Mouse (Mus musculus) kidney, adult 2 months (tissue): ENCODE measurements around the gene Omd. TPM values are rescaled to one million over a fixed set of nuclear protein-coding genes. Genes with fewer than 3 reads are reported as not detected.

Experiments used
- DNase-seq: peaks from one replicate; pipeline ENCODE4 v3.0.0; 2021
- H3K27ac ChIP-seq: fragments of 200-500 bp; 2 replicates; pipeline ENCODE4 v1.5.1; 2012; ENCODE audit warnings: low read depth, low read length, control low read depth, inconsistent platforms; ENCODE audit not compliant: insufficient read depth
- H3K27me3 ChIP-seq: fragments of 200-500 bp; replicated peaks from 2 replicates; pipeline ENCODE4 v1.6.1; 2012; ENCODE audit warnings: mild to moderate bottlenecking, moderate library complexity, low read length, inconsistent platforms; ENCODE audit not compliant: control insufficient read depth, insufficient read depth
- H3K36me3 ChIP-seq: fragments of 200-500 bp; 2 replicates; pipeline ENCODE4 v1.6.1; 2012; ENCODE audit warnings: mild to moderate bottlenecking, moderate library complexity, low read length, inconsistent platforms; ENCODE audit not compliant: control insufficient read depth, insufficient read depth
- H3K4me1 ChIP-seq: fragments of 200-500 bp; 2 replicates; pipeline ENCODE4 v1.6.1; 2011; ENCODE audit warnings: low read length; ENCODE audit not compliant: control insufficient read depth, insufficient read depth
- H3K4me3 ChIP-seq: fragments of 200-500 bp; 2 replicates; pipeline ENCODE4 v1.5.1; 2011; ENCODE audit warnings: mild to moderate bottlenecking, low read depth, low read length, control low read depth; ENCODE audit not compliant: insufficient read depth
- CTCF ChIP-seq: fragments of 200-500 bp; conservative IDR thresholded peaks from 2 replicates; pipeline ENCODE4 v1.5.1; 2011; ENCODE audit warnings: low read depth, mild to moderate bottlenecking, control low read depth, low read length, moderate library complexity, mixed read lengths; ENCODE audit not compliant: insufficient read depth, insufficient read length
- POLR2A ChIP-seq: fragments of 200-500 bp; IDR thresholded peaks from one replicate; pipeline ENCODE4 v1.6.1; 2011; ENCODE audit warnings: low read depth, low read length, control low read depth
- WGBS: fragments of 180-500 bp; shearing (Covaris S2); methylation state at CpG from one replicate; pipeline ENCODE4 v1.1.7; 2018; 5-methylcytosine and 5-hydroxymethylcytosine counted together
- polyA plus RNA-seq: library from polyadenylated mRNA; depleted of rRNA; stranded (reverse); fragments of >200 nt; gene quantifications from 2 replicates; pipeline ENCODE4 v1.2.3, GENCODE M21; 2012

Gene Omd
- polyA plus RNA-seq, 1 experiment = 0.70 TPM

GRCm38 (mm10) chr13:49549616-49550015, 32.6 kb upstream of the Omd start:
- no peaks in the 10 kb centered on the region for H3K36me3 ChIP-seq
- H3K27me3 ChIP-seq = no peaks in the 10 kb centered on the region
- no peak overlapping the region for H3K4me3 ChIP-seq
- no peak for DNase-seq
- TF ChIP-seq POLR2A (no peak), CTCF (no peak)
- WGBS = 93% methylated on average over 3 of the region's 3 CpGs
- H3K27ac ChIP-seq = no peak overlapping the region
- H3K4me1 ChIP-seq = no peaks in the 10 kb centered on the region

- 93% methylated on average over 5 of the region's 5 CpGs for WGBS
Measured at GRCm38 (mm10) chr13:49554519-49554918, 27.7 kb upstream of the Omd start.

GRCm38 (mm10) chr13:49556203-49556602, 26.1 kb upstream of the Omd start:
- TF ChIP-seq CTCF (no peak), POLR2A (no peak)
- WGBS = 77% methylated on average over 1 of the region's 1 CpGs
- DNase-seq = no peak
- Histone ChIP-seq H3K36me3 (no peaks in the 10 kb centered on the region), H3K27me3 (no peaks in the 10 kb centered on the region), H3K4me1 (no peaks in the 10 kb centered on the region), H3K27ac (no peak overlapping the region), H3K4me3 (no peak overlapping the region)

More at GRCm38 (mm10) chr13:49554519-49554918, 27.7 kb upstream of the Omd start:
- Histone ChIP-seq H3K4me3 (no peak overlapping the region), H3K27me3 (no peaks in the 10 kb centered on the region), H3K27ac (no peak overlapping the region), H3K4me1 (no peaks in the 10 kb centered on the region), H3K36me3 (no peaks in the 10 kb centered on the region)
- no peak for DNase-seq
- TF ChIP-seq POLR2A = no peak
- TF ChIP-seq CTCF = no peak

- TF ChIP-seq CTCF (no peak), POLR2A (no peak)
- Histone ChIP-seq H3K27ac (no peak overlapping the region), H3K4me1 (no peaks in the 10 kb centered on the region), H3K36me3 (no peaks in the 10 kb centered on the region), H3K4me3 (no peak overlapping the region), H3K27me3 (no peaks in the 10 kb centered on the region)
- 73% methylated on average over 1 of the region's 1 CpGs for WGBS
- DNase-seq = no peak
Measured at GRCm38 (mm10) chr13:49556924-49557323, 25.3 kb upstream of the Omd start.

- Histone ChIP-seq H3K36me3 (no peaks in the 10 kb centered on the region), H3K4me1 (no peaks in the 10 kb centered on the region), H3K27me3 (no peaks in the 10 kb centered on the region), H3K4me3 (no peak overlapping the region), H3K27ac (no peak overlapping the region)
- 47% methylated on average over 2 of the region's 2 CpGs for WGBS
- TF ChIP-seq CTCF = peak; percentile 77
- no peak for TF ChIP-seq POLR2A
- peak; percentile 58 for DNase-seq
Measured at GRCm38 (mm10) chr13:49559185-49559584, 23.1 kb upstream of the Omd start.

- H3K4me3 ChIP-seq = no peak overlapping the region
- no peaks in the 10 kb centered on the region for H3K27me3 ChIP-seq
- no peaks in the 10 kb centered on the region for H3K36me3 ChIP-seq
- H3K4me1 ChIP-seq = no peaks in the 10 kb centered on the region
- no peak overlapping the region for H3K27ac ChIP-seq
- WGBS = 64% methylated on average over 2 of the region's 2 CpGs
- TF ChIP-seq CTCF = no peak
- no peak for TF ChIP-seq POLR2A
- no peak for DNase-seq
Measured at GRCm38 (mm10) chr13:49560886-49561285, 21.4 kb upstream of the Omd start.

GRCm38 (mm10) chr13:49564347-49564746, 17.9 kb upstream of the Omd start:
- WGBS = 85% methylated on average over 1 of the region's 1 CpGs
- TF ChIP-seq CTCF (peak; percentile 34; the same call in 1 of the 2 replicates), POLR2A (no peak)

More at GRCm38 (mm10) chr13:49564347-49564746, 17.9 kb upstream of the Omd start:
- H3K27me3 ChIP-seq = no peaks in the 10 kb centered on the region
- H3K27ac ChIP-seq = no peak overlapping the region
- no peaks in the 10 kb centered on the region for H3K4me1 ChIP-seq
- no peaks in the 10 kb centered on the region for H3K36me3 ChIP-seq
- H3K4me3 ChIP-seq = no peak overlapping the region
- DNase-seq = no peak
